Mouse (Mus musculus) C2C12 (cell line): ENCODE measurements around the gene Bri3bp. TPM values are rescaled to one million over a fixed set of nuclear protein-coding genes. Genes with fewer than 3 reads are reported as not detected.
"Not testable (repeated sequence)": the region's sequence is repeated elsewhere in the genome, so short reads cannot be mapped to it uniquely, and the experiment has no call there.

Experiments
- H3K27me3 ChIP-seq: one replicate; pipeline ENCODE4 v1.6.1; 2011; ENCODE audit not compliant: control insufficient read depth, insufficient read depth, insufficient read length
- H3K36me3 ChIP-seq: one replicate; pipeline ENCODE4 v1.6.1; 2011; ENCODE audit not compliant: control insufficient read depth, insufficient read depth
- H3K4me3 ChIP-seq: one replicate; pipeline ENCODE4 v1.5.1; 2011; ENCODE audit warnings: mild to moderate bottlenecking, control low read depth; ENCODE audit not compliant: poor library complexity, insufficient read depth, severe bottlenecking
- H3K79me2 ChIP-seq: one replicate; pipeline ENCODE4 v1.6.1; 2011; ENCODE audit not compliant: control insufficient read depth, insufficient read depth
- H3K79me3 ChIP-seq: one replicate; pipeline ENCODE4 v1.6.1; 2011; ENCODE audit warnings: low read depth, control low read depth
- H3ac ChIP-seq: one replicate; pipeline ENCODE3; 2011; ENCODE audit warnings: low read depth; ENCODE audit not compliant: control insufficient read depth, insufficient read length
- CEBPB ChIP-seq: IDR thresholded peaks from one replicate; pipeline ENCODE4 v1.6.1; 2011; ENCODE audit warnings: low read depth, mild to moderate bottlenecking, control low read depth, moderate library complexity
- CTCF ChIP-seq: IDR thresholded peaks from one replicate; pipeline ENCODE4 v1.5.1; 2011; ENCODE audit not compliant: control insufficient read depth, insufficient read depth, insufficient read length
- FOSL1 ChIP-seq: IDR thresholded peaks from one replicate; pipeline ENCODE4 v1.8.0; 2011; ENCODE audit warnings: mild to moderate bottlenecking, low read length; ENCODE audit not compliant: poor library complexity, insufficient read depth, severe bottlenecking
- MAX ChIP-seq: IDR thresholded peaks from one replicate; pipeline ENCODE4 v1.6.1; 2011; ENCODE audit warnings: mild to moderate bottlenecking, control low read depth
- MYOD1 ChIP-seq: IDR thresholded peaks from one replicate; pipeline ENCODE4 v1.6.1; 2011; ENCODE audit warnings: low read depth; ENCODE audit not compliant: control insufficient read depth, insufficient read length
- MYOG ChIP-seq: IDR thresholded peaks from one replicate; pipeline ENCODE4 v1.6.1; 2011; ENCODE audit not compliant: control insufficient read depth, insufficient read length; ENCODE audit errors: extremely low read depth
- USF1 ChIP-seq: IDR thresholded peaks from one replicate; pipeline ENCODE4 v1.6.1; 2011; ENCODE audit warnings: low read depth, mild to moderate bottlenecking, control low read depth, moderate library complexity
- polyA plus RNA-seq: library from polyadenylated mRNA; unstranded; fragments of >200 nt; fragmentation: generic; extraction: Trizol; gene quantifications from one replicate; pipeline ENCODE4 v1.2.1, GENCODE M21; 2012; ENCODE audit warnings: missing spikeins

Gene Bri3bp
- polyA plus RNA-seq, 1 experiment: 29.4 TPM

DNA sequence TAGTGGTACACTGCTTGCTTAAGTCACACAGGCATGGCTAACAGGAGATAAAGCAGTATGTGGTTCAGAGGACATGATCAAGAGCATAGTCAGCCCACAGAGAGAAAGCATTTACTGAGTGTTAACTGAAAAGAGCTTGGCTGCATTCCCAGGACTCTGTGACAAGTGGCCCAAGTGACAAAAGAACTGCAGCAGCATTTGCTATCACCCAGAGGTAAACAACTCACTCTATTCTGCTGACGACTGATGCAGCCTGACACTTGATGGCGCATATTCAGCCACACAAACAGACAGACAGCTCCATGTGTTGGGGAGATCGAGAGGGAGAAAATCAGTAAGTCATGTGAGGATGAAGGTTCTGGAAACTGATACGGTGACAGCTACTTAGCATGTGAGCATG is 27.6 kb upstream of the Bri3bp start:
- peaks cover 46% of the 10 kb centered on the region for H3K36me3 ChIP-seq
- no peak for TF ChIP-seq MAX
- no peak for TF ChIP-seq MYOD1
- TF ChIP-seq USF1: no peak

DNA sequence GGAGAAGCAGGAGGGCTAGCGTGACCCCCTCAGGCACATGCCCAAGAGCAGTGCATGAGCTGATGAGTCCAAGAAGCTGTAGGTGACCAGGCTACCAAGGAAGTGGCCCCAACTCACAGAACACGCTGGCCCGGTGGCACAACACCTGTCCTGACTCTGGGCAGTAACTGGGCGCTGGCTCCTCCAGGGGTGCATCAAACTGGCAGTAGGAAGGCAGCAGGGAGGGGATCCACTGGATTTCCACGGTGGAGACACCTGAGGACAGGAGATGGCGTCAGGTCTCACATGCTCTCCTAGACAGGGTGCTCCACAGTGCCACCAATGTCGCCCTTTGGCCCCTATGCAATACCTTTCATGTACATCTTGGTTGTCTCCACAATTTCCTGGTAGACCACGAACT is 25.2 kb upstream of the Bri3bp start:
- no peaks in the 10 kb centered on the region for H3K79me3 ChIP-seq
- H3K79me2 ChIP-seq: no peaks in the 10 kb centered on the region
- H3ac ChIP-seq: no peak overlapping the region
- TF ChIP-seq USF1 (no peak), CTCF (no peak), MYOD1 (no peak), MYOG (no peak), FOSL1 (no peak), CEBPB (no peak), MAX (no peak)
- no peaks in the 10 kb centered on the region for H3K27me3 ChIP-seq
- H3K36me3 ChIP-seq: peaks cover 56% of the 10 kb centered on the region
- H3K4me3 ChIP-seq: no peak overlapping the region

More for the DNA sequence above, 27.6 kb upstream of the Bri3bp start:
- no peak overlapping the region for H3ac ChIP-seq
- H3K79me2 ChIP-seq: no peaks in the 10 kb centered on the region
- H3K79me3 ChIP-seq: no peaks in the 10 kb centered on the region
- no peaks in the 10 kb centered on the region for H3K27me3 ChIP-seq
- H3K4me3 ChIP-seq: no peak overlapping the region

DNA sequence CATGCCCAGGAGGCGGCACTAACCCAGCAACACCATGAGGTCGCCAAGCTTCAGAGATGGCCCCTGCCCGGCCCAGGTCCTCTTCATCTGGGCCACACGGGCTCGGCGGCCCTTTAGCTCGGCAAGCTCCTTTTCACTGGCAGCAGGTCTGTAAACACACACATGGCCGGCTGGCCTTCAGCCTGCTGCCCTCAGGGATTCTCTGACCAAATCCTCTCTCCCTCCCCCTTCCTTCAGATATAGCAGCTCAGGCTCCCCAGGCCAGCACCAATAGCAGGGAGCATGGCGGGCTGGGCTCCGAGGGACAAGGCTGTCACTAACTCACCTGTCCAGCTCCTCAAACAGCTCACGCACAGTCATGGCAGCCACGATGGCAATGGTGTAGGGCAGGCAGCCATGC is 22.7 kb upstream of the Bri3bp start:
- H3K79me2 ChIP-seq: no peaks in the 10 kb centered on the region
- H3K79me3 ChIP-seq: no peaks in the 10 kb centered on the region
- TF ChIP-seq CEBPB: no peak
- no peak for TF ChIP-seq FOSL1
- TF ChIP-seq MYOG: no peak
- no peak for TF ChIP-seq USF1
- no peak for TF ChIP-seq MYOD1
- TF ChIP-seq MAX: no peak
- no peak for TF ChIP-seq CTCF
- H3K27me3 ChIP-seq: no peaks in the 10 kb centered on the region
- peaks cover 74% of the 10 kb centered on the region for H3K36me3 ChIP-seq
- H3K4me3 ChIP-seq: no peak overlapping the region
- H3ac ChIP-seq: no peak overlapping the region

DNA sequence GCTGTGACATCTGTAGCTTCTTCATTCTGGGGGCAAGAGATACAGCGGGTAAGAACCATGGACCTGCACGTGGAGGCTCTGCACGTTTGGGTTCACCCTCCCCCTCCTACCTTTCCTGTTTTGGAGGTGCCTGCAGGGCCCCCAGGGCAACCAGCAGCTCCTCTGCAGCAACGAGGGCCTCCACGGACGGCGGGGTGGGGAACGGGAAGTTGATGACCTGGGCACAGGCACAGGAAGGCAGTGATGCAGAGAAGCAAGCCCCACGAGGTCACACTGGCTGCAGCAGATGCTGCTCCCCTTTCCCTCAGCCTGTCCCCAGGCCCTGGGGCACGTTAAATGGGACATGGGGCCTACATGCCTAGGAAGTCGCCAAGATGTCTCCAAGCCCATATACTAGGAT is 22.2 kb upstream of the Bri3bp start:
- Histone ChIP-seq H3ac (no peak overlapping the region), H3K4me3 (no peak overlapping the region), H3K36me3 (peaks cover 74% of the 10 kb centered on the region), H3K79me3 (no peaks in the 10 kb centered on the region), H3K79me2 (no peaks in the 10 kb centered on the region), H3K27me3 (no peaks in the 10 kb centered on the region)
- TF ChIP-seq MYOD1 (no peak), FOSL1 (no peak), MAX (no peak), USF1 (no peak), CTCF (no peak), MYOG (no peak), CEBPB (no peak)

DNA sequence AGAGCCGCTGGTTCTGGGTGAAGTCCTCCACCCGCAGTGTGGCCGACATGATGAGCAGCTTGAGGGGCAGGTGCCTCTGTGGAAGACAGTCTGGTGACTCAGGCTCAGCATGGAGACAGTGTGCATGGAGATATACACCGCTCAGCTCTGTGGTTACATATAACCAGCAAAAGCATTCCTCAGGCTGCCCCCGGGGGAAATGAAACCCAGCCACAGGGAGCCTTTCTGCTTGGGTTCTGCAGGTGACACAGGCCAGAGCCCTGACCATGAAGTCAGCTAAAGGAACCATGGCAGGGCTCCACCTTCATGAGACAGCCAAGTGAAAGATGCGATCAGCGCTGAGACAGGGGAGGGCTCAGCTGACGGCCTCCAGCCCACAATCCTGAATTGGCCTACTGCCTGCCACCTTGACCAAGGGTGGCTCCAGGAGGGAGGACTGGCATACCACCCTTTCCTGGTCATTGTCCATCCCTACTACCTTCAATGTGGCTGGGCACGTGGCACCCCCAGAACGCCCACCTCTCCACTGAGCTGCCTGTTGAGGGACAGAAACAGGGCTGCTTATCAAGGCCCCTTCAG is 15.6 kb upstream of the Bri3bp start:
- Histone ChIP-seq H3K36me3 (peaks cover 81% of the 10 kb centered on the region), H3K79me3 (no peaks in the 10 kb centered on the region), H3ac (no peak overlapping the region), H3K4me3 (no peak overlapping the region), H3K27me3 (no peaks in the 10 kb centered on the region), H3K79me2 (no peaks in the 10 kb centered on the region)
- no peak for TF ChIP-seq USF1
- TF ChIP-seq MYOD1: peak; percentile 26
- no peak for TF ChIP-seq MYOG
- no peak for TF ChIP-seq MAX

DNA sequence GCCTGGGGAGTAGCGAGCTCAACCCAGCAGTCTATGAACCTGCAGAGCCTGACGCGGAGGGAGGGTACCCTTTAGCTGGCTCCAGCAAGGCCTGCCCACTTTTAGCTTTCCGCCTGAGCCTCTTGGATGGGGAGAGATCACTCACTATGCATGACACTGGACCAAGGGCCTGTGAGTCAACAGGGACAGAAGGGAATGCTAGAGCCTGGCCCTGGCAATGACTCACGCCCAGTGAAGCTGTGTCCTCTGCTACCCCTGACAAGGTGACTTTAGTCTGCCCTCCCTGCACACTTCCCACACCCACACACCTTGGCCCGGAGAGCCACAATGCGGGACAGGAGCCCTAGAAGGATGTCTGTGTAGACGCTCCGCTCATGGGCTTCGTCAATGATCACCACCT is 15.0 kb upstream of the Bri3bp start:
- peaks cover 2% of the 10 kb centered on the region for H3K79me2 ChIP-seq
- H3K27me3 ChIP-seq: no peaks in the 10 kb centered on the region
- peaks cover 83% of the 10 kb centered on the region for H3K36me3 ChIP-seq
- H3ac ChIP-seq: no peak overlapping the region
- no peaks in the 10 kb centered on the region for H3K79me3 ChIP-seq
- no peak for TF ChIP-seq MAX
- no peak for TF ChIP-seq MYOG
- no peak overlapping the region for H3K4me3 ChIP-seq

DNA sequence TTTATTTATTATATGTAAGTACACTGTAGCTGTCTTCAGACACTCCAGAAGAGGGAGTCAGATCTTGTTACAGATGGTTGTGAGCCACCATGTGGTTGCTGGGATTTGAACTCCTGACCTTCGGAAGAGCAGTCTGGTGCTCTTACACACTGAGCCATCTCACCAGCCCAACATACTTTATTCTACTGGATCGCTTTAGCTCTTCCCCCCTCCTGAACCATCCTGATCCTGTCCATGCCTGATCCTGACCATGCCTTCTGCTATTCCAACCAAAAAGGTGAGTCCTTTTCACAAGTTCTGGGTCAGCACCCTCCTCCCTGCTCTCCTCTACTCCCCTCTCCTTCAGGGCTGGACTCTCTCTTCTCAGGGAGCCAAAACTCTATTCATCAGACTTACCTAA is 9.0 kb upstream of the Bri3bp start:
- not testable (repeated sequence) for H3ac ChIP-seq, H3K27me3 ChIP-seq, H3K4me3 ChIP-seq
- H3K79me2 ChIP-seq: peaks cover 27% of the 10 kb centered on the region
- H3K36me3 ChIP-seq: peaks cover 37% of the 10 kb centered on the region
- H3K79me3 ChIP-seq: peaks cover 11% of the 10 kb centered on the region
